Mouse (Mus musculus) layer of hippocampus, adult 11-12 months (tissue): ENCODE measurements around the gene Tubal3.
A peak's percentile ranks its signal among the peaks of the same experiment; 100 is the strongest.

Source experiments
- DNase-seq: peaks from one replicate; pipeline ENCODE4 v3.0.0; 2022; ENCODE audit warnings: low spot score

Gene Tubal3

GRCm38 (mm10) chr13:3924483-3924882, 6.4 kb downstream of the Tubal3 start:
- DNase-seq = no peak

- no peak for DNase-seq
Measured at GRCm38 (mm10) chr13:3925632-3926031, 7.6 kb downstream of the Tubal3 start.

- DNase-seq = no peak
Measured at GRCm38 (mm10) chr13:3926046-3926445, 8.0 kb downstream of the Tubal3 start.

GRCm38 (mm10) chr13:3944699-3945098, 26.6 kb downstream of the Tubal3 start:
- no peak for DNase-seq

- no peak for DNase-seq
Measured at GRCm38 (mm10) chr13:3945249-3945648, 27.2 kb downstream of the Tubal3 start, which contains the start of gene Ucn3. TSS of gene Ucn3 (minus strand) at chr13:3945349.

GRCm38 (mm10) chr13:3947267-3947666, 29.2 kb downstream of the Tubal3 start:
- DNase-seq = no peak

- no peak for DNase-seq
Measured at GRCm38 (mm10) chr13:3949477-3949876, 31.4 kb downstream of the Tubal3 start.

- peak; percentile 6 for DNase-seq
Measured at GRCm38 (mm10) chr13:3951198-3951914, 33.3 kb downstream of the Tubal3 start.

GRCm38 (mm10) chr13:3968849-3969248, 50.8 kb downstream of the Tubal3 start:
- no peak for DNase-seq
